Mouse (Mus musculus): Measurements from ENCODE around the gene Dact1. TPM values are rescaled to one million over a fixed set of nuclear protein-coding genes. Genes with fewer than 3 reads are reported as not detected.

Dact1 gene
- polyA plus RNA-seq, 1 experiment from 2014 or later, result 34.7 TPM

DNA sequence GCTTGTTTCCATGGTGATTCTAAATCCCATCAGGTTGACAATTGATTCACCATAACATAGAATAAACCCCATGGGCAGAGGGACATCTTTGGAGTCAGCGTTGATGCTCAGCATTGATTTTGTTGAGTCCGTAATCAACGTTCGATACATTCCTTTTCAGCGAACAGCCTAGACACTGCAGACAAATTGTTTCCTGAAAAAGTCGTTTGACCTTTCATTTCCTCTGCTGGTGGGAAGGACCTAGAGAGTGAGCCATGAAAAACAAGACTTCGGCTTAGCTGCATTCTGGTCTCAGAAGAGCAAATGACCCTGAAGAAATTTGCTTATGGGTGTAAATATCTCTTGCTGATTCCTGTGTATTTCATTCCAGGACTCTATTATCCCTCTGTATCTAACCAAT lies 55.5 kb downstream of the Dact1 start:
- Histone ChIP-seq H3K4me2 (no peak overlapping the region), H3K36me3 (no peaks in the 10 kb centered on the region), H3K4me3 (no peak overlapping the region), H3K4me1 (peaks cover 16% of the 10 kb centered on the region), H3K27ac (no peak overlapping the region), H3K27me3 (no peaks in the 10 kb centered on the region), H3K9ac (no peak overlapping the region), H3K9me3 (no peaks in the 10 kb centered on the region)
- 55% methylated on average over 7 of the region's 7 CpGs for WGBS
- ATAC-seq (ENCODE audit: insufficient number of reproducible peaks, insufficient read depth, low FRiP score, low TSS enrichment, low read depth), result no peak

DNA sequence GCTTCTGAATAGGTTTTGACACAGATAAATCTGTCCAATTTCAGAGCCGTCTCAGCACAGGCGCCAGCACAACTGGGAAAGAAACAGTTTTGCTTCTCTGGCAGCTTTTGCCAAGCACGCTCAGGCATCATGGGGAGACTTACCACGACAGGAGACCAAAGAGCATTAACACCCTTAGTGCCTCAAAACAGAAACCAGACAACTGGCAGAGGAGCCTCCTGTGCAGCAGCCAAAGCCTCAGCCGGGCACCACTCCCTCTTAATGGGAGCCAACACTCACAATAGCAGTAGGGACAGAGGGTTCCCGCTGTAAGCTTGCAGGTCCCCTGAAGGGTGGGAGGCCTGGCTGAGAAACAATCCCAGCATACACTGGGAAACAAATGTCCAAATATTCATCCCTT lies 56.5 kb downstream of the Dact1 start:
- Histone ChIP-seq H3K27ac (no peak overlapping the region), H3K9ac (no peak overlapping the region), H3K4me1 (peaks cover 6% of the 10 kb centered on the region), H3K9me3 (no peaks in the 10 kb centered on the region), H3K4me2 (no peak overlapping the region), H3K36me3 (no peaks in the 10 kb centered on the region), H3K4me3 (no peak overlapping the region), H3K27me3 (no peaks in the 10 kb centered on the region)
- 71% methylated on average over 6 of the region's 6 CpGs for WGBS
- ATAC-seq (ENCODE audit: insufficient number of reproducible peaks, insufficient read depth, low FRiP score, low TSS enrichment, low read depth), result no peak

DNA sequence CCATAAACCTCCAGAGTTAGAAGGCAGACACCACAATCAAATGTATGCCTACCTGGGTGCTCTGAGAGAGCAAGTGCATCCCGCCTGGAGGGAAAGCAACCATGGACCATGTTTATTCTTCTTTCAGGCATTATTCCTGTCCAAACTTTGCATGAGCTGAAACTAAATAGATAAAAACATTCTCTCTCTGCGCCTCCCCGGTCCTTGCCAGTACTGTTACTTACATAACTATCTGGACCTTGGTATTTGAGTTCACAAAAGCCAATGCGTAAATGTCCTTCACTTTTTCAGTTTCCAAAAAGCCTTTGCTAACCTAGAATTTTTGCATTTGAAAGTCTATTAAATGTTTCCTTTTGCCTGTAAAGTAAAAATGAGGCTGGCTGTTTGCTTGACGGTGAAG lies 58.9 kb downstream of the Dact1 start:
- WGBS, result 79% methylated on average over 5 of the region's 5 CpGs
- no peak overlapping the region for H3K4me3 ChIP-seq
- H3K9ac ChIP-seq, result no peak overlapping the region
- no peak overlapping the region for H3K27ac ChIP-seq
- H3K27me3 ChIP-seq, result no peaks in the 10 kb centered on the region
- ATAC-seq (ENCODE audit: insufficient number of reproducible peaks, insufficient read depth, low FRiP score, low TSS enrichment, low read depth), result no peak
- peaks cover 17% of the 10 kb centered on the region for H3K4me1 ChIP-seq
- H3K9me3 ChIP-seq, result no peaks in the 10 kb centered on the region
- no peak overlapping the region for H3K4me2 ChIP-seq
- no peaks in the 10 kb centered on the region for H3K36me3 ChIP-seq

Other genes starting within 250 kb of the Dact1 start
- gene Tomm20l, start 198.5 kb upstream of the Dact1 start, polyA plus RNA-seq (2015; fragmentation: Nextera tagmentation; extraction: Ambion mirVana), result not detected in 2 replicates
- 85.9 and 91.1 TPM in 2 replicates for gene Timm9, start 173.2 kb upstream of the Dact1 start, polyA plus RNA-seq (2015; fragmentation: Nextera tagmentation; extraction: Ambion mirVana)
- gene 2700049A03Rik, start 173.0 kb upstream of the Dact1 start, polyA plus RNA-seq (2015; fragmentation: Nextera tagmentation; extraction: Ambion mirVana), result 15.7 and 18.6 TPM in 2 replicates